Mouse (Mus musculus): Measurements from ENCODE around the gene 2900011O08Rik. TPM values are rescaled to one million over a fixed set of nuclear protein-coding genes. Genes with fewer than 3 reads are reported as not detected.
"Not testable (repeated sequence)": the region's sequence is repeated elsewhere in the genome, so short reads cannot be mapped to it uniquely, and the experiment has no call there.

Gene 2900011O08Rik
- total RNA-seq, 2 experiments from 2014 or later: 287 to 294 TPM

DNA sequence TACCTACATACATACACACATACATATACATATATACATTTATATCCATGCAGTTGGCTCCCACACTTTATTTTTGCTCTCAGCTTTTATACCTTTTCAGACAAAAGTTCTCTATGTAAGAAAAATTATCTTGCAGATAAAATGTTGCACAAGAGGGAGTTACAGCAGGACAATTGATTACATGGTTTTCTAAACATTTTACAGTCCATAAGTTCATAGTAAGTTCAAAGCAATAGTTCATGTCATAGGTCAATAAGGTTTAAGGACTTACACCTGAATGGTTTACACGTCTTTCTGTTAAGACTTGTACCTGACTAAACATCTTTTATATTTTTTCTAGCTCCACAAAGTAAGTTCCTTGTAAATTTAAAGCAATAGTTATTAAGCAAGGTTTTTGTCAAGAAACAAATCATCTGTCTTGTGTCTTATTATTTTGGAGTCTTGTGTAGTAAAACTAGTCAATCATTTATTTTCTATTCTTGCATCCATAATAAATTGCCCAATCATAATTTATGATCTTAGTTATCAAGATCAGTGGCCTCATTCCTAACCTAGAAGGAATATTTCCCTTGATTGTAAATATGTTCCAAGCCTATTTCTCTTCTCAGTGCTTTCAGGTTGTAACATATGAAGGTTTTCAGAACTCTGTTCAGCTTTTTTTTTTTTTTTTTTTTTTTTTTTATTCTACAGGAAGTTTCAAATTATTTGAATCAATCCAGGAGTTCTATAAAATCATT, 72.9 kb downstream of the 2900011O08Rik start:
- no peak for DNase-seq (ENCODE audit: low spot score in 2 of 2)

DNA sequence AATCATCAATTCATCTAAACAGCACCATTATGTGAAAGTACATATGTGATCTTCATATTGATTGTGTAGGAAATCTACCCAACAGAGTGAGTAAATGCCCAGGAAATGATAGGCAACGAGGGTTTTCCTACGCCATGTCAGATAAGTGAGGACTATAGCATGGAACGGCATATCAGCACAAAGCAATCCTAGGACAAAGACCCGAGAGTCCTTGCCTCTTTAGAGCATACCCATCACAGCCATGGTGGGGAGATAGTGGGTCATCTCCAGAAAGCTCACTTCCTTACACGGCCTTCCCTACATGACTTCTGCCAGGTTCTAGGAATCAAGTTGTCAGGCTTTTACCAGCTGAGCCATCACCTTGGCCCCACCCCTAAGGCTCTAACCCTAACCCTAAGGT, 73.5 kb downstream of the 2900011O08Rik start:
- DNase-seq (ENCODE audit: low spot score in 2 of 2): no peak

DNA sequence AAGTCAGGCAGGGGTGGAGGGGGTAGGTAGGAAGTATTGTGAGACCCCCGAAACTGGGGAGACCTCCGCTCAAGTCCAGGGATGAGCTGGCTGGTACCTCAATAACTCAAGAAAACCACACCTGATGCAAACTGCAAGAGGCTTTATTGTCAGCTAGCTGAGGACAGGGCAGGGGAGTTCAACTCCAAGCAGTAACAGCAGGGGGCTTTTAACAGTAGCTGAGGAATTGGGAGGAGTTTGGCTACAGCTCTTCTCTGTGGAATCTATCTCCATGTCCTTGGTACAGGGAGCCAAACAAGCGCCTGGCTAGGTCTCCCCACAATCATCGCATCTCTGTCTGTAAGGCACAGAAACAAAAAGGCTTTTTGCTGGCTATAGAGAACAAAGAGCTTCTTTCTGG, 80.2 kb downstream of the 2900011O08Rik start:
- DNase-seq (ENCODE audit: low spot score in 2 of 2): not testable (repeated sequence)

DNA sequence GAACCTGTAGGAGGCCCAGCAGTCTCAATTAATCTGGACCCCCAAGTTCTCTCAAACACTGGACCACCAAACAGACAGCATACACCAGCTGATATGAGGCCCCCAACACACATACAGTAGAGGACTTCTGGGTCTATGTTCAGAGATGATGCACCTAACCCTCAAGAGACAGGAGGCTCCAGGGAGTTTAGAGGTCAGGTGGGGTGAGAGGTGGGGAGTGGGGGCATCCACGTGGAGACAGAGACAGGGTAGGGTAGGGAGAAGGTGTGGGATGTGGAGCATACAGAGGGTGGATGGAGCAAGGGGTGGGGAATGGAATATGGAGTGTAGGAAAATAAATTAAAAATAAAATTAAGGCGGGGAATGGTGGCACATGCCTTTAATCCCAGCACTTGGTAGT, 82.3 kb downstream of the 2900011O08Rik start:
- DNase-seq (ENCODE audit: low spot score in 2 of 2): not testable (repeated sequence)

DNA sequence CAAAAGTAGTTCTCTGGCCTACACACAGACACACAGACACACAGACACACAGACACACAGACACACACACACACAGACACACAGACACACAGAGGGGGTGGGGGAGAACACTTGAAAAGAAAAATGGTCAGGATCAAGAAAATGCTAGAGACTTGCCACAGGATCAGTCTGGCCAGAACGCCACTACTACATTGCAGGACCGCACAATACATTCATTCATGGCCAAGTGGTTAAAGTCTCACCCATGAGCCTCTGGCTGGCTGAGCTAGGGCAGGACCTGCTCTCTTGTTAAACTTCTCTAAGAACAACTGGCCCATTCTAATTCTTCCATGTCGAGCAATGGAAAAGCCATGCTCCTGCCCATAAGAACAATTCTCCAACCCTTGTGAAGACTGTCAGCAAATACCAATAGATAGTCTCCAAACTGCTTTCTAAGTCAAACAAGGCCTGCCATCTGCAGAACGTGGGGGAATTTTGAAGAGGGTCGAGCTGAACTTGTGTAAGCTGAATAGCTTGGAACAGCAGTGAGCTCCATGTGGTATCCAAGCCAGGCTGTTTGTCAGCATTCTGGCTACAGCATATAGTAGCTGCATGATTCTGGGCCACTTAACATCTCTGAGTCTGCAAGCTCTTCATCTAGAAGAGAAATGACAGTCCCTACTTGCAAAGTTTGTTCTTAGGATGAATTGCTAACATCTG, 84.2 kb downstream of the 2900011O08Rik start:
- DNase-seq (ENCODE audit: low spot score in 2 of 2): no peak

DNA sequence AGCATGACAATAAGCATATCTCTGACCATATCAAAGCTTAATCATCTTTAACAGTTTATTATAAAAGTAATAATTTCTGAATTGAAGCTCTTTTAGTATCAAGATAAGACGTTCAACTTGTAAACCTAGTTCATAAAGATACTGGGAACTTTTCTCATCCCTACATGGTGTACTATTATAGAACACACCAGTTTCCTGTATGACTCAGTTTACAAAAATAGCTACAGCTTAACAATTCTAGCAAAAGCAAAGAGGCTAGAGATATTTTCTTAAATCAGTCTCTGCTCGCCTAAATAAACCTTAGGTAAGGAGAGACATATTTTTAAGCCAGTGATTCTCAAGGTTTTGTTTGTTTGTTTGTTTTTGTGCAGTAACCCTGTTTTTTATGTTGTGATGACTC, 96.5 kb downstream of the 2900011O08Rik start:
- no peak for DNase-seq (ENCODE audit: low spot score in 2 of 2)

DNA sequence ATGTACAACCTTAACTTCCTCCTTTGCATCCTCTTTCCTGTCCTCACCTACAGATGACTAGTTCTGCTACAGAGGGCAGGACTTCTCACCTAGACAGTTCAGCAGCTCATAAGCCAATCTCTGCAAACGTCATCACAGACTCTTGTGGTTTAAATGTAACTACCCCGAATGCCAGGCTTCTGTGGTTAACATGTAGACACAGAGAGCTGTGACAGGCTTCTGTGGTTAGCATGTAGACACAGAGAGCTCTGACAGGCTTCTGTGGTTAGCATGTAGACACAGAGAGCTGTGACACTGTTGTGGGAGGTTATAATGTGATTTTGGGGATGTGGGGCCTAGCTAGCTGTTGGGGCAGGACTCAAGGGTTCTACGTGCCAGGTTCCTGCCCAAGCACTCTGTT, 101.8 kb downstream of the 2900011O08Rik start:
- DNase-seq (ENCODE audit: low spot score in 2 of 2): no peak

DNA sequence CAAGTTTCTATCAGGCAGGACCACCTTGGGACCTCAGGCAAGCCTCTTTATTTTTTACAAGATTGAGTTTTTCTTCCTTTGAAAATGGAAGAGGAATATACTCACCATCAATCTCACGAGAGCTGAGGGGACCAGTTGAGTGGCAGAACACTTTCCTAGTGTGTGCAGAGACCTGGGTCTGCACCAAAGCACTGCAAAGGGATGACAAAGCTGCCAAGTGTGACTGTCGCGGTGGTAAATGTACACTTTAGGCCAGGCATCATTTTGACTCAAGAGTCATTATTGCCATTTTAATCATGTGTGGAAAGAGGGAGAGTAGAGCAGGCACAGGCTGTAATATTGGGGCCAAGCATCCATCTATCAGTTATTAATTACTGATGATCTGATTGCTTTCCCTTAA, 102.9 kb downstream of the 2900011O08Rik start:
- DNase-seq (ENCODE audit: low spot score in 2 of 2): no peak

DNA sequence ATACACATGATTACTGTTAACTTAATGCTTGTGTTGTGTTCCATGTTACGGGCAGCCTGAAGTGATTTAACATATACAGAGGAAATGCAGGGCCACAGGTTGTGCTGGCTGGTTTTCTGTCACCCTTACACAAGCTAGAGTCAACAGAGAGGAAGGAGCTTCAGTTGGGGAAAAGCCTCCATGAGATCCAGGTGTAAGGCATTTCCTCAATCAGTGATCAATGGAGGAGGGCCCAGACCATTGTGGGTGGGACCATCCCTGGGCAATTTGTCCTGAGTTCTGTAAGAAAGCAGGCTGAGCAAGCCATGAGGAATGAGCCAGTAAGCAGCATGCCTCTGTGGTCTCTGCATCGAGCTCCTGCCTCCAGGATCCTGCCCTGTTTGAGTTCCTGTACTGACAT, 105.4 kb downstream of the 2900011O08Rik start:
- no peak for DNase-seq (ENCODE audit: low spot score in 2 of 2)

DNA sequence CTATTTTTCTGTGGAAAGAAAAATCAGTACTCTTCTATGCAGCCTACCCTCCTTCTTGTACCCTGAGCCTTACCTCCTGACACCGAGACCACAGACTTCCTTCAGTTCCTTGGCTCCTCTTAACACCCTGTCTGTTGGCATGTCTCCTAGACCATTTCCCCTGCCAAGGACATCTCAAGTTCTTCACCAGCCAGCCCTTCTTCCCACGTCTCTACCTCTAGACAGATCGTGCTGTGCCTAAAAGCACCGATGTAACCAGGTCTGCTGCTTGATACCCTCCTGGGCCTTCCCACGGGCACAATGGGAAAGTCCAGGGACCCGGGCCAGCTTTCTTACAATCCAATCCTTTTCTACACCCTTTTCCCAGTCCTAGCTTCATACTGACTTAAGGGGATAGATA, 119.5 kb downstream of the 2900011O08Rik start:
- DNase-seq (ENCODE audit: low spot score in 2 of 2): peak; percentile 32 to 35

DNA sequence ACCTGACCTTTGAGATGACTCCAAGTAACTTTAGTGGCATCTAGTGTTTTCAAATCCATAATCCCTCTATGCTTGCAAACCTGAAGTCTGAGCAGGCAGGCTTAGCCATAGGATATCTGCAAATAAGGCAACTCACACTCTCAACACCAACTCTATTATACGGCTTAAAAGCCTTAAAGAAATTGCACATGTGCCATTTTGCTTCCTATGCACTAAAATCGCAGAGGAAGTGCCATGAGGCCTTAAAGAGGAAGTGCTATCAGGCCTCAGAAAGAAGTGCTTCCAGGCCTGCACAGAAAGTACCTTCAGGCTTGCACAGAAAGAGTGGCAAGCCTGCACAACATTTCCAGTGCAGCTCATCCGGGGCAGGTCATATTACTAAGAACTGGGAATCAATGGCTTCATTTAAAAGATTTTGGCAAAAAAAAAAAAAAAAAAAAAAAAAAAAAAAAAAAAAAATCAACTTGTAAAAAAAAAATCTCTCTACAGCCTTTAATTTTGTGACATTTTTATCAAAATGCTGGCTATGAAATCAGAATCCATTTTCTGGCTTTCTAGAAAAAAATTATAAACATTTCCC, 123.3 kb downstream of the 2900011O08Rik start:
- no peak for DNase-seq (ENCODE audit: low spot score in 2 of 2)

DNA sequence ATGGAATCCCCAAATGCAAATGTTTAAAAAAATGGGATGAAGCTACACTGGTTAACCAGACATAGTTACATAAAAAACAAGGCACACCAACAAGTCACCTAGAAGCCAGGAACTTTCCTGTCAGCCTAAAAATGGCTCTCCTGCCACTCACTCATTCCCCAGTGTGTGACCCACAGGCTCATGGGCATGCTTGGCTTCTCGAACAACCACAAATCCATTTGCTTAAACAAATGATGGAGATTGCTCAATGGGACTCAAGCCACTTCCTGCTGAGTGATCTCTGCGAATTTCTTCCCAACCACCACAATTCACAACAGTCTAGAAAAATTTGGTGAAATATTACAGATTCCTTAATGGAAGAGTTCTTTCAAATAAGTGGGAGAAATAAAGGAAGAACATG, 124.5 kb downstream of the 2900011O08Rik start:
- DNase-seq (ENCODE audit: low spot score in 2 of 2): no peak

DNA sequence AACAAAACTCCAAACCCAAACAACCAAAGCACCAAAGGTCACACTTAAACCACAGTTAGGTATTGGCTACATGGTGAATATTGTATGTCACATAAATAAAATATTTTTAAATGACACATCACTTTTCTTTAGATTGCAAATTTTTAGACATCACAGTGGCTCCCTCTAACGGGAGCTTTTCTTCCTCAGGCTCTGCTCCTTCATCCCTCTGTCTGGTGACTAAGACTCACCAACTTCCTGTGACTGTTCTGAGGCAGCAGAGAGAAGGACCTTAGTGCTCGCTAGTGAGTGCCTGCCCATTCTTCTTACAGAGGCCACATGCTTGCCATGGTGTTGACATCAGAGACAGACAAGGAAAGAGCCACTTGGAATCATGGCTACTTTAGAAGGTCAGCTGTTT, 125.7 kb downstream of the 2900011O08Rik start:
- peak in 1 of 2 experiments; percentile 29 for DNase-seq (ENCODE audit: low spot score in 2 of 2)

DNA sequence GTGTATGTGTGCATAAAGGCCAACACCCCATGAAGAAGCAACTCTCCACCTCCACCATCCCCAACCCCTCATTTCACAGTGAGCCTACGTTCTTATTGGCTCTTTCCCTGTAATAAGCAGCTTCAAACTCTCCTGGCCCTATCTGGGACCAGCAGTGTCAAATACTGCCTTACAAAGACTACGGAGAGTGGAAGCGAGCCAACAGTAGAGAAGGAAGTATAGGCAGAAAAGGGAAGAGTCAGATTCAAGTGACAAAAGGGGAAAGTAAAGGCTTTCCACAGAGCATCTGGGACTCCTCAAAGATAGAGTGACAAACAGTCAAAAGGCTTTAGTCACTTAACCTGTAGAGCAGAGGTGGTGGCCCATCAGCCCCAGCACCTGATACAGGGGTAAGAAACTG, 126.3 kb downstream of the 2900011O08Rik start:
- no peak for DNase-seq (ENCODE audit: low spot score in 2 of 2)

DNA sequence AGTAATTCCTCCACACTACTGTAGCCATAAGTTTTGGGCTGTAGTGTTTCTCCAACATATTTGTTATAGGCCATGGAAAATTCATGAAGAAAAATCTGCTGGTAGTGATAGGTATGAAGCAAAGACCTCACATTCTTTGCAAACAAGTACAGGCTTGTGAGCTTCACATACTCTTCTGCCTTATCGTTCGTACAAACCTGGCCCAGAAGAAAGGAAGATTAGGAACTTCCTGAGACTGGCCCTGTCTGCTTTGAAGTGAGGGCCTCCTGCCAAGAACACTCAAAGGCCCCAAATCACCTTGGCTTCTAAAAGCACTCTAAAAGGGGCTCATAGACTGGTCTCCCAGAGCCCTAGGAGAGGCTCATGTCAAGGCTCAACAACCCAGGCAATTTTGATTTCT, 130.9 kb downstream of the 2900011O08Rik start:
- no peak for DNase-seq (ENCODE audit: low spot score in 2 of 2)

DNA sequence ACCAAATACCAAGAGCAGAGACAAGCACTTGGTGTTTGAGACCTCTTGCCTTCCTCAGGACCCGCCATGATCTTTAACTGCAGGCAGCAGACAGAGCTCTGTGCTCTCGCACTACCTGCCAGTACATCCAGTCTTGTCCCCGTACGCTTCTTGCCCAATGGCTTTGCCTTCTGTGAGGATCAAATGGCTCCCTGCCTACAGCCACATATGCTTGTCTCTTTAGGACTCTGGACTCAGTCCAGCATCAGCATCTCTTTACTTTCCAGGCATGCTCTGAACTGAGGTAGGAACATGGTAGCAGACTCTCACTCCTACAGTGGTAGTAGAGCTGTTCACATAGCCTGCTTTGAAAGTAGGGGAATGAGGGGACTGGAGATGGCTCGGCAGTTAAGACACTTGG, 134.5 kb downstream of the 2900011O08Rik start:
- DNase-seq (ENCODE audit: low spot score in 2 of 2): no peak

DNA sequence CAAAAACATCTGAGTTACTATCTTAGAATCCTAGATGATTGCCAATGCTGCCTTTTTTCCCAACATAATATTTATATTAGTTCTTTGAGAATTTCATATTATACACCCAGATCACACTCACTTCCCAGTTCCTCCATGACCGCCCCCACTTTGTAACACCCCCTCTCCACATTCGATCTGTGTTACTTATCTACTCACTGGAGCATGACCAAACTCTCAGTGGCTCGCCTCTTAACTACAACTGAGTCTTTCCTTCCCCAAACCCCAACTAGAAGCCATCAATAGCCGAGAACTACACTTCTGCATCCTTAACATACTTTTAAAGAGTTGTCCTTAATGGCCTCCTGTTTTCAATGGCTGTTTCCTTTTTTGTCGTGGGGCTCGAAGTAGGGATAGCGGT, 135.2 kb downstream of the 2900011O08Rik start:
- DNase-seq (ENCODE audit: low spot score in 2 of 2): no peak

DNA sequence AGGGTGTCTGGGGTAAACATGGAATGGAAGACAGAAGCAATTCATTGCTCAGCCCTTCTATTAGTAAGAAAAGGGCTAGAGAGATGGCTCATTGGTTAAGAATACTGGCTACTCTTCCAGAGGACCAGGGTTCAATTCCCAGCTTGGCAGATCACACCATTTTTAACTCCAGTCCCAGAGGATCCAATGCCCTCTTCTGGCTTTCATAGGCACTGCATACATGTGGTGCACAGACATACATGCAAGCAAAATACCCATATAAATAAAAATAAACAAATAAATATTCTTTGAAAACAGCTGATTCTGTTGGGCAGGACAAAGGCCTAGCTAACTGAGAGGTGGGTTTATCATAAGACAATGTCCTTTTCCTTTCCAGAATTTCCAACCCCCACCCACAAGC, 136.2 kb downstream of the 2900011O08Rik start:
- no peak for DNase-seq (ENCODE audit: low spot score in 2 of 2)

DNA sequence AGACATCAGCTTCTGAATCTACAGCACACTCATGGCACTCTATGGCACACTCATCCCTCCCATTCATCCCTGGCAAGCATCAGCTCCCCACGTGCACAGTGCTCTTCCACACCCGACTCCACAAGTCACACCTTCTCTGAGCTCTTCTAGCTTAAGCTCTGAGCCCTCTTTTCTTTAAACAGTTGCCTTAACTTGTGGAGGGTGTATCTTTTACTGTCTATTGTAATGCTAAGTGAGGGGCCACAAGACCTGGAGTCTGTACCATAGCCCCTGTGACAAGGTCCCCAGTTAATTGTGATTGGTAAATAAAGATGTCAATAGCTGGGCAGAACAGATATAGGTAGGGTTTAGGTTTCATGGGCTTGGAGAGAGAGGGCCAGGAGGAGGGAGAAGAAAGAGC, 137.5 kb downstream of the 2900011O08Rik start:
- DNase-seq (ENCODE audit: low spot score in 2 of 2): no peak

DNA sequence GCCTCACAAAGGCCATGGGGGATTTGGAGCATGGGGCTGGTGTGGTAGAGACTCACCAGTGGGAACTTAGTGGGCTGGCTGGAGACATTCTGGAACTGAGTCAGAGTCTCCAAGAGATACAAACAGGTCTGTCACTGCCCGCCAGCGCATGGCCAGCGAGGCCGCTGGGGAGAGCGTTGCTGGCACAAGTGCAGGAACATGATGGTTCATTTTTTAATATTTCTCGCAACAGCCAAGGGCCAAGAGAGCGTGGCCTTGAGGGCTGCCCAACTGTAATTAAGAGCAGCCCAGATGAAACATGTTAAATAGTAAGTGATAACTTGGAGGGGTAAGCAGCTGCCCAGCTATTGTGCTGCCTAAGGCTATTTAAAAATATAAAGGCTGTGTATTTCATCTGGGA, 138.3 kb downstream of the 2900011O08Rik start:
- DNase-seq (ENCODE audit: low spot score in 2 of 2): no peak

DNA sequence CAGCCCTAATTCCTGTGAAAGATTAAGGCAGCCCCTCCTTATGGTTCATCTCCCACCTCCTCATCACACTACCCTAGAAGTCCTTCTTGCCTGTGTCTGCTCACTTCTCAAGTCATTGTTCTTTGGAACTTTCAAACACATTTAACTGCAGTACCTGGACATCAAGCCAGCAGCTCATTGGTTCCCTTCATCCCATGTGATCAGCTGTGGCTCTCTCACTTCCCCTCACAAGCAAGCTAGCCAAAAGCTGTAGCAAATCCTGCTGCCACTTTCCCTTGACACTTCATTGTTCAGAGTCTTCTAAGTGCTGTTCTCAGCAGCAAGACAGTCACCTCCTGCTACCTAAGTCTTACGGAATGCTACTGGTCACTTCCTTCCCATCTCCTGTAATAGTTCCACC, 138.8 kb downstream of the 2900011O08Rik start:
- no peak for DNase-seq (ENCODE audit: low spot score in 2 of 2)

DNA sequence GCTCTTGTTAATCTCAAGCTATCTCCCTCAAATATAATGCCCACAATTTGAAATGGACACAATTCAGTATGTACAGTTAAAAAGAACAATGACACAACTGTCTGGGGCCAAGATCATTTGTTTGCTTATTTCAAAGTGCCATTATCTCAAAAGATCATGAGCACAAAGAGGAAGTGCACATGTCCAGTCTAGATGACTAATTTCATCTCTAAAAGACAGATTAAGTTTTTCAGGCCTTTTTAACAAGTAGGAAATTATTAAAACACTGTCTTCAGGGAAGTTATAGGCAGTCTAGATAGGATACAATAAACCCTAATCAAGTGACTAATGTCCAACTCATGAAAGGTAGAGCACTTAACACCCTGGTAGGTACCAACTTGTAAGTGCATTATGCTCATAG, 142.6 kb downstream of the 2900011O08Rik start:
- no peak for DNase-seq (ENCODE audit: low spot score in 2 of 2)

DNA sequence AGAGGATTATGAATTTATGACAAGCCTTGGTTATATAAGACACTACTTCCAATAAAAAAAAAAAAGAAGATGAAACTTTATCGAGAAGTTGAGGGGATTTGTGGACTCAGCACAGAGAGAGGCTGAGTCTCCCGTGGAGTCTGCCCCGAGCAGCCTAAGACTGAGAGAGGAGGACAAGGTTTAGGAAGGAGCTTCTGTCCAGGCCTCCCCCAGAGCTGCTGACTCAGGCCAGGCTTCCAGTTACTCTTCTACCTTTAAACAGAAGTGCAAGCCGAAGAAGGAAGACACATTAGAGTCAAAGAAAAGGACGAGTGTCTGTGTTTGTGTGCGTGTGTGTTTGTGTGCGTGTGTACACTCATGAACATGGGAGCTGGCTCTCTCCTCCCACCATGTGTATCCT, 144.4 kb downstream of the 2900011O08Rik start:
- DNase-seq (ENCODE audit: low spot score in 2 of 2): no peak

Measured in left cerebral cortex, adult 18-20 months (tissue).